Mouse (Mus musculus) kidney, postnatal 0 days (tissue): ENCODE results near the gene Tbc1d23. TPM values are rescaled to one million over a fixed set of nuclear protein-coding genes. Genes with fewer than 3 reads are reported as not detected.
A peak's percentile ranks its signal among the peaks of the same experiment; 100 is the strongest.

ENCODE experiments used
- ATAC-seq: fragments of 200-750 bp; cut with Nextera tagmentation; replicated peaks from 2 replicates; pipeline ENCODE4 v1.8.0; 2017; ENCODE audit warnings: low read depth, moderate number of reproducible peaks, moderate TSS enrichment, moderate library complexity; ENCODE audit not compliant: low FRiP score
- DNase-seq: peaks from one replicate; pipeline ENCODE4 v3.0.0-alpha.2; 2016; ENCODE audit warnings: low spot score
- H3K27ac ChIP-seq: fragments of 300-500 bp; sonication (generic); 2 replicates; pipeline ENCODE4 v1.5.1; 2014; ENCODE audit warnings: mild to moderate bottlenecking
- H3K27me3 ChIP-seq: fragments of 300-500 bp; sonication (generic); 2 replicates; pipeline ENCODE4 v1.6.1; 2014; ENCODE audit warnings: low read length, mixed read lengths; ENCODE audit not compliant: insufficient read depth
- H3K36me3 ChIP-seq: fragments of 300-500 bp; sonication (generic); 2 replicates; pipeline ENCODE4 v1.6.1; 2014; ENCODE audit warnings: low read length, mixed read lengths; ENCODE audit not compliant: insufficient read depth
- H3K4me1 ChIP-seq: fragments of 300-500 bp; sonication (generic); replicated peaks from 2 replicates; pipeline ENCODE4 v1.6.1; 2014; ENCODE audit warnings: antibody characterized with exemption, low read length, mixed read lengths; ENCODE audit not compliant: insufficient read depth
- H3K4me2 ChIP-seq: fragments of 300-500 bp; sonication (generic); 2 replicates; pipeline ENCODE4 v1.6.1; 2014; ENCODE audit warnings: mild to moderate bottlenecking, low read length, moderate library complexity, mixed read lengths
- H3K4me3 ChIP-seq: fragments of 300-500 bp; sonication (generic); replicated peaks from 2 replicates; pipeline ENCODE4 v1.5.1; 2014; ENCODE audit warnings: low read depth, low read length
- H3K9ac ChIP-seq: fragments of 300-500 bp; sonication (generic); 2 replicates; pipeline ENCODE4 v1.6.1; 2014; ENCODE audit warnings: low read depth, low read length
- H3K9me3 ChIP-seq: fragments of 300-500 bp; sonication (generic); replicated peaks from 2 replicates; pipeline ENCODE4 v1.6.1; 2016; ENCODE audit warnings: low read length, inconsistent platforms, mixed read lengths
- CTCF ChIP-seq: IDR thresholded peaks from 2 replicates; pipeline ENCODE4 v1.5.1; 2016; ENCODE audit warnings: antibody characterized with exemption, low read depth, mild to moderate bottlenecking, moderate library complexity
- WGBS: fragments of 180-500 bp; shearing (Covaris S2); extraction: QIAGEN DNeasy Blood & Tissue Kit; methylation state at CpG from one replicate; pipeline ENCODE4 v1.1.7; 2014; 5-methylcytosine and 5-hydroxymethylcytosine counted together
- polyA plus RNA-seq: library from polyadenylated mRNA; unstranded; fragments of >200 nt; fragmentation: Nextera tagmentation; extraction: Ambion mirVana; gene quantifications from 2 replicates; pipeline ENCODE4 v1.2.1, GENCODE M21; 2015

Tbc1d23 gene
- polyA plus RNA-seq, 1 experiment from 2014 or later, result 22.5 TPM

DNA sequence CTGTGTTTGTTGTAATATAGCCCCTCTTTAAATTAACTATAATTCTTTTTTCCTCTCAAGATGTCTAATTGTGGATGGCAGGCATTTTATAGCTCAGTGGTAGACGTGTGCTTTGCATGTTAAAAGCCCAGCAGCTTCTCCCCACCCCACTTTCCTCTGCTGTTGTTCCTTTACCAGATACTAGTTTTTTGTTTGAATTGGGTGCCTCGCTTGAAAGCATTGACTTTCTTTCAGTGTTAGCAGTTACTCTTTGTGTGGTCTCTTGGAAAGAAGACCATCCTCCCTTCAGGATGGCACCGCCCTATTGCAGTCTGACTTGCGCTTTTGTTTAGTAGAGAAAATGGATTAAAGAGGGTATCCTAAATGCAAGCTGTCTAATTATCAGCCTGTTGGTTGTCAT is 99.8 kb downstream of the Tbc1d23 start:
- Histone ChIP-seq H3K36me3 (0 out of 2 replicates have a peak, but pooled peaks cover 11% of the 10 kb centered on the region), H3K9me3 (no peaks in the 10 kb centered on the region), H3K9ac (no peak overlapping the region), H3K27me3 (no peaks in the 10 kb centered on the region), H3K4me1 (no peaks in the 10 kb centered on the region), H3K27ac (no peak overlapping the region), H3K4me2 (no peak overlapping the region), H3K4me3 (no peak overlapping the region)
- ATAC-seq, result no peak
- no peak for TF ChIP-seq CTCF
- DNase-seq, result no peak
- 83% methylated on average over 4 of the region's 4 CpGs for WGBS

DNA sequence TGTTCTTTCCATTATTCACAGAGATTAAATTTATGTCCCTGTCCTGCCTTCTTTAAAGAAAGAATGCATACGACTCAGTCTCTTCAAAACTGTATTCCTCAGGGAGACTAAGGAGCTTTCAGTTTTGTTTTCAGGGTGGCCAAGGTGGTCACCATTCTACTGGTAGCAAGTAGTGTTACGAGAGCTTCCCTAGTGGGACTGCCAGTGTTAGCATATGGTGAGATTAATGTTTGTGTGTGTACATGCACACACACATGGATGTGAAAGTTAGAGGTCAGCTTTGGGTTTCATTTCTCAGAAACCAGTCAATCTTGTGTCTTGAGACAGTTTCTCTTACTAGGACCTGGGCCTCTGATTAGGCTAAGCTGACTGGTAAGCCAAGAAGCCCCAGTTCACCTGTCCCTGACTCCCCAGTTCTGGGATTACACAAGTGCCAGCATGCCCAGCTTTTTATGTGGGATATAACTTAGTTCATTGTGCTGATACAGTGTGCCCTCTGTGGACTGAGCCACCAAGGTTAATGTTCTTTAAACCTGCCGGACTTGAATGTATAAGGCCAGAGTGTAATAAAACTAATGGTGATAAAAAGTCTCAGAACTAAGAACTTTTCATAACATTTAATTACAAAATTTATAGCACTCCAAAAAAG is 100.4 kb downstream of the Tbc1d23 start:
- Histone ChIP-seq H3K9me3 (no peaks in the 10 kb centered on the region), H3K9ac (no peak overlapping the region), H3K4me1 (no peaks in the 10 kb centered on the region), H3K36me3 (0 out of 2 replicates have a peak, but pooled peaks cover 8% of the 10 kb centered on the region), H3K27ac (no peak overlapping the region), H3K27me3 (no peaks in the 10 kb centered on the region), H3K4me3 (no peak overlapping the region), H3K4me2 (no peak overlapping the region)
- 56% methylated on average over 3 of the region's 3 CpGs for WGBS
- DNase-seq (no peak), ATAC-seq (no peak)
- no peak for TF ChIP-seq CTCF

DNA sequence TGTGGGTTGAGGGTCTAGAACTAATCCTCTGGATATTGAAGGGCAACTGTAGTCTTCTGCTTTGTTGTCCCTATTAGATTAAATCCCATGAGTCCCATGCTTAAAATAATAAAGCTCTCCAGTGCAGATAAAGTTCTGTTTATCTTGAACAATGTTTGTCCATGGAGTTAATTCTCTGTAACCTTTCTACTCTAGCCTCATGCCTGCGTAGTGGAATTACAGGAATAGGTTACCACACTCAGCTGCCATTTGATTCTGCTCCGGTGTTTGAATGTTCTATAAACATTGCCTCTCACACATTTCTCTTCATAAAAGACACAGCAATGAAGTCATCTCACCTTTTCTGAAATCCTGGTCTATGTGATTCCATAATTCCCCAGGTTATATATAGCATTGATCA is 103.5 kb downstream of the Tbc1d23 start:
- DNase-seq, result no peak
- Histone ChIP-seq H3K9ac (no peak overlapping the region), H3K4me1 (peaks cover 14% of the 10 kb centered on the region), H3K36me3 (no peaks in the 10 kb centered on the region), H3K4me2 (no peak overlapping the region), H3K27me3 (no peaks in the 10 kb centered on the region), H3K27ac (no peak overlapping the region), H3K9me3 (no peaks in the 10 kb centered on the region), H3K4me3 (no peak overlapping the region)
- 70% methylated on average over 2 of the region's 2 CpGs for WGBS
- no peak for TF ChIP-seq CTCF
- ATAC-seq, result no peak

DNA sequence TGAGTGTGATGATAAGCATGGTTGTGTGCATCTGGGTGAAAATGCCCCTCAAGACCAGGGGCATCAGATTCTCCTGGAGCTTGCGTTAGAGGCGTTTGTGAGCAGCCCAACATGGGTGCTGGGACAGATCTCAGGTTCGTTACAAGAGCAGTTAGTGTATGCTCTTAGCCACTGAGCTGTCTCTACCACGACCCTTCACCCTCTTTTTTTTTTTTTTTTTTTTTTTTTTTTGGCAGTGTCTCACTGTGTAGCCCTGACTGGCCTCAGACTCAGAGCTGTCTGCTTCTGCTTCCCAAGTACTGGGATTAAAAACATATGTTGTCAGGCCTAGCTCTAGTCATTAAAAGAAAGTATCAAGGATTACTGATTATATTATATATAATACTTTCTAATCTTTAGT is 105.0 kb downstream of the Tbc1d23 start:
- H3K27me3 ChIP-seq, result no peaks in the 10 kb centered on the region
- H3K4me3 ChIP-seq, result no peak overlapping the region
- no peak overlapping the region for H3K4me2 ChIP-seq
- no peak for TF ChIP-seq CTCF
- H3K36me3 ChIP-seq, result no peaks in the 10 kb centered on the region
- H3K9ac ChIP-seq, result no peak overlapping the region
- ATAC-seq (no peak), DNase-seq (no peak)
- H3K27ac ChIP-seq, result no peak overlapping the region
- H3K9me3 ChIP-seq, result no peaks in the 10 kb centered on the region
- 68% methylated on average over 4 of the region's 4 CpGs for WGBS
- H3K4me1 ChIP-seq, result peaks cover 14% of the 10 kb centered on the region

DNA sequence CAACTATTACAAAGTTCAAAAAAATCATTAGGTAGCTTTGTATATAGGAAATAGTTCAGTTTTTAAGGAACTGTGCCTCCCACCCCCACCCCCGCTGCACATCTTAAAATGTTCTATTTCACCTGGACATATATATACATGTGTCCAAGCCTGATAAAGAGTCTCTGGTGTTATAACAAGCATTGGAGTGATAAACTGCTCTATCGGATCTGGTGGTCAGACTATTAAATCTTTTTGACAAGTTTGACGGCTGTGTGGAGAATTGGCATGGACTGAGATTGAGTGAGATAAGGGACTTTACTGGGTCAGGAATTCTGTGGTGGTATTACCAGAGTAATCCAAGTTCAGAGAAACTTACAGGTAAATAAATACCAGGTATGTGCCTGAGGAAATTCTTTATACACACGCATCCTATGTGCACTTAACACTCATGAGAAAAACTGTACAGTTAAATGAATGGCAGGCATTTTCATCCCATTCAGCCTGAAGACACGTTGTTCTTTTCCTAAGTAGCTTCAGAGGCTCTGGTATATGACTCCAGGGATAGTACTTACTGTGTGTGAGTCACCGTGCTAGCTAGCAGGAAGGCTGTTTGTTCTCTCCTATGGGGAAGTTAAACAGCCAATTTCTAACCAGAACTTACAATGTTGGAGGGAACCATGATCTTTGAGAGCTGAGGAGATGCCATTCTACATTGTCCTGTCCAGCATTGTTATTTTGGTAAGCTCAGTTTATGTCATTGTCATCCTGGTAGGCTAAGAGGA is 108.4 kb downstream of the Tbc1d23 start:
- no peaks in the 10 kb centered on the region for H3K9me3 ChIP-seq
- DNase-seq, result no peak
- H3K4me2 ChIP-seq, result peak overlapping the region; percentile 77
- H3K9ac ChIP-seq, result peak overlapping the region; percentile 99
- no peak for ATAC-seq
- no peaks in the 10 kb centered on the region for H3K36me3 ChIP-seq
- no peak overlapping the region for H3K27ac ChIP-seq
- no peaks in the 10 kb centered on the region for H3K27me3 ChIP-seq
- peaks cover 14% of the 10 kb centered on the region for H3K4me1 ChIP-seq
- peak overlapping the region; percentile 99 for H3K4me3 ChIP-seq
- 26% methylated on average over 6 of the region's 6 CpGs for WGBS
- TF ChIP-seq CTCF, result no peak

DNA sequence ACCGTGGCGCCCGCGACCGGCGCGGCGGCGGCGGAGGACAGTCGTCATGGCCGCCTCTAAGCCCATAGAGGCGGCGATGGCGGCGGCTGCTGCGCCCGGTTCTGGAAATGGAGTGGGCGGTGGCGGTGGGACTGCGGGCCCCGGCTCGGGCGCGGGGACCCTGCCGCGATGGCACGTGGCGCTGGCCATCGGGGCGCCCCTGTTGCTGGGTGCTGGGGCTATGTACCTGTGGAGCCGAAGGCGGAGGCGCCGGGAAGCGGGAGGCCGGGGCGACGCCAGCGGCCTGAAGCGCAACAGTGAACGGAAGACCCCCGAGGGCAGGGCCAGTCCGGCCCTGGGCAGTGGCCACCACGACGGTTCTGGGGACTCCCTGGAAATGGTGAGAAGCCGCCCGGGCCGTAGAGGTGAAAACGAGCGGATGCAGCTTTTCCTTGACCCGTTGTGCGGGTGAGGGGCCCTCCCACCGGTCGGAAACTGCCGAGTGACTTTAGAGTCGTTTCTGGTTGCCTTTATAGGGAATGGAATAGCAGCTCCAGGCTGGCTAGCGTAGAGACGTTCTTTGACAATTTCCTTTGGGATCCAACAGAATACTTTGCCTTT is 109.4 kb downstream of the Tbc1d23 start:
- Histone ChIP-seq H3K27ac (peak overlapping the region; percentile 98), H3K4me1 (peaks cover 14% of the 10 kb centered on the region), H3K4me2 (peak overlapping the region; percentile 77), H3K9me3 (no peaks in the 10 kb centered on the region), H3K9ac (peak overlapping the region; percentile 99), H3K27me3 (no peaks in the 10 kb centered on the region), H3K4me3 (peak overlapping the region; percentile 99), H3K36me3 (no peaks in the 10 kb centered on the region)
- under 1% methylated on average over 59 of the region's 59 CpGs for WGBS
- ATAC-seq, result peak; percentile 55
- no peak for TF ChIP-seq CTCF
- DNase-seq, result peak; percentile 65
